Mouse (Mus musculus): Measurements from ENCODE around the gene A930018P22Rik. TPM values are rescaled to one million over a fixed set of nuclear protein-coding genes. Genes with fewer than 3 reads are reported as not detected.
"Not testable (repeated sequence)": the region's sequence is repeated elsewhere in the genome, so short reads cannot be mapped to it uniquely, and the experiment has no call there.

Gene A930018P22Rik
- polyA plus RNA-seq, 1 experiment from 2014 or later: 0.29 TPM

DNA sequence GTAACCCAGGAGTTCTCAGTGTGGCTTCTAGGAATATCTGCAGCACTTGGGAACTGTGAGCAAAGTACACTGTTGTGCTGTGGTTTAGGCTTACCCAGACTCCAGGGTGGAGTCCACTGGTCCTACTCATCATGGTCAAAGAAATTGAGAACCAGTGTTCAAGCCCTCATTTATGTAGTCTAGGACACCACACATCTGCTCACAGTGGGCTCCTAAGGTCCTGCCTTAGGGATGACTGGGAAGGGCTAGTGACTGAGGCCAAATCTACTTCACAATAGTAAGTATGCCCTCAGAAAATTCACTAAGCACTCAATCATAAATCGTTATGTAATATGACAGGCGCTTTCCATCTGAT lies 23.4 kb upstream of the A930018P22Rik start:
- ATAC-seq (replicated peaks; ENCODE audit: low FRiP score, low read depth) (no peak), DNase-seq (ENCODE audit: low spot score) (no peak)
- Histone ChIP-seq H3K4me3 (replicated peaks; ENCODE audit: low read depth, low read length) (no peak overlapping the region), H3K36me3 (ENCODE audit: insufficient read depth, low read length) (no peaks in the 10 kb centered on the region), H3K27ac (no peak overlapping the region), H3K27me3 (ENCODE audit: insufficient read depth, low read length) (no peaks in the 10 kb centered on the region), H3K9me3 (replicated peaks; ENCODE audit: low read length) (no peaks in the 10 kb centered on the region), H3K4me1 (replicated peaks; ENCODE audit: insufficient read depth, low read length) (no peaks in the 10 kb centered on the region), H3K4me2 (ENCODE audit: low read length) (no peak overlapping the region), H3K9ac (ENCODE audit: low read depth, low read length) (no peak overlapping the region)
- 94% methylated on average over 2 of the region's 2 CpGs for WGBS
- no peak for TF ChIP-seq CTCF (IDR thresholded peaks at IDR 0.05; ENCODE audit: low read depth)

DNA sequence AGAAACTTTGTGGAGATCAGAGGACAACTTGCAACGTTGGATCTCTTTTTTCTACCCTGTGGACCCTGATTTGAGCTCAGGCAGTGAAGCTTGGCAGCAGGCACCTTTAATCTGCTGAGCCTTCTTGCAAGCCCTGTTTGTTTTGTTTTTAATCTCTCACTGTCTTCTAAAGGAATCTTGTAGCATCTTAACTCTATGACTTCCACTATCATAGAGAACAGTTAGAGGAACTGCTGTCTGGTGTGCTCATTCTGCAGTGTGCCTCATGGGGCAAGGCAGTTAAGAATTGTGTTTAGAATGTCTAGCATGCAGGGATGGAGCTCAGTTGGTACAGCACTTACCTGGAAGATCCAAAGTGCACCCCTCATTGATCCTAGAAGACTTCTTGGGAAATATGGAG lies 22.6 kb upstream of the A930018P22Rik start:
- Histone ChIP-seq H3K9ac (ENCODE audit: low read depth, low read length) (no peak overlapping the region), H3K4me2 (ENCODE audit: low read length) (no peak overlapping the region), H3K27me3 (ENCODE audit: insufficient read depth, low read length) (no peaks in the 10 kb centered on the region), H3K4me1 (replicated peaks; ENCODE audit: insufficient read depth, low read length) (no peaks in the 10 kb centered on the region), H3K27ac (no peak overlapping the region), H3K36me3 (ENCODE audit: insufficient read depth, low read length) (no peaks in the 10 kb centered on the region), H3K4me3 (replicated peaks; ENCODE audit: low read depth, low read length) (no peak overlapping the region), H3K9me3 (replicated peaks; ENCODE audit: low read length) (no peaks in the 10 kb centered on the region)
- no peak for TF ChIP-seq CTCF (IDR thresholded peaks at IDR 0.05; ENCODE audit: low read depth)
- DNase-seq (ENCODE audit: low spot score) (no peak), ATAC-seq (replicated peaks; ENCODE audit: low FRiP score, low read depth) (no peak)
- WGBS: 56% methylated on average over 1 of the region's 1 CpGs

DNA sequence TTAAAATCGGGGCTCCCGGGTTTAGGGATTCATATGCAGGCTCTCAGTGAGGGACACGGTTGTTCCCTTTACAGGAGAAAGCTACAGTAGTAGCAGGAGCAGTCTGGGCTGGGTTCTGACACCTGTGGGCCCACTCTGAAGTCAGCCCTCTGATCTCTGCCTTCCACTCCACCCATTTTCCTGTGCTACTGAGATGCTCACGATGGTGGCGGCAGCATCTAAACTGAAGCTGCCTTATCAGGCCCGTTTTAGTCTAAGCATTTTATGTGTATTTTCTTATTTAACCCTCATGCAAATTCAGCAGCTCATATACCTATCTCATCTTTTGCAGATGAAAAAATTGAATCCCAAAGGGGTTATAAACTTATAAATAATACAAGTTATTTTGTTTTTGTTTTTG lies 17.8 kb upstream of the A930018P22Rik start:
- ATAC-seq (replicated peaks; ENCODE audit: low FRiP score, low read depth): no peak
- Histone ChIP-seq H3K27ac (no peak overlapping the region), H3K4me1 (replicated peaks; ENCODE audit: insufficient read depth, low read length) (no peaks in the 10 kb centered on the region), H3K9ac (ENCODE audit: low read depth, low read length) (no peak overlapping the region), H3K9me3 (replicated peaks; ENCODE audit: low read length) (no peaks in the 10 kb centered on the region), H3K27me3 (ENCODE audit: insufficient read depth, low read length) (no peaks in the 10 kb centered on the region), H3K36me3 (ENCODE audit: insufficient read depth, low read length) (no peaks in the 10 kb centered on the region), H3K4me2 (ENCODE audit: low read length) (no peak overlapping the region), H3K4me3 (replicated peaks; ENCODE audit: low read depth, low read length) (no peak overlapping the region)
- TF ChIP-seq CTCF (IDR thresholded peaks at IDR 0.05; ENCODE audit: low read depth): no peak
- no peak for DNase-seq (ENCODE audit: low spot score)
- 83% methylated on average over 6 of the region's 6 CpGs for WGBS

DNA sequence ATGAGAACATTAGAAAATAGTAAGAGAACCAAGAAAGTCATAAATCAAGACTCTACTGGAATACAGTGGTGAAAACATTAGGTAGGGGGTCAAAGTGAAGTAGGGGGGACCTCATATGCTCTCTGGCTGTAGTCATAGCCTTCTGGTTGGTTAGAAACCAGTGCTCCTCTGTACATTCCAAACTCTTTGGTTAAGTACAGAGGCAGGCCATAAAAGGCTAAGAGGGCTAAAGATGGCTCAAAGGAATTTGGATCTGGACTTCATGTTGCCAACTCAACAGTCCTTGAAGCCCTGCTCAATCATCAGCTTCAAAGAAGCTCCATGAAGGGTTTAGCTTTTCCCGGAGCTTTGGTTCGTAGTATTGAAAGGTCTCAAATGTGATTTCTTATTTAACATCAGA lies 13.5 kb upstream of the A930018P22Rik start:
- not testable (repeated sequence) for H3K36me3 ChIP-seq (ENCODE audit: insufficient read depth, low read length); H3K27me3 ChIP-seq (ENCODE audit: insufficient read depth, low read length); H3K4me1 ChIP-seq (replicated peaks; ENCODE audit: insufficient read depth, low read length); H3K9me3 ChIP-seq (replicated peaks; ENCODE audit: low read length); H3K27ac ChIP-seq; H3K9ac ChIP-seq (ENCODE audit: low read depth, low read length); ATAC-seq (replicated peaks; ENCODE audit: low FRiP score, low read depth); DNase-seq (ENCODE audit: low spot score); H3K4me3 ChIP-seq (replicated peaks; ENCODE audit: low read depth, low read length); H3K4me2 ChIP-seq (ENCODE audit: low read length)
- 85% methylated on average over 2 of the region's 2 CpGs for WGBS

DNA sequence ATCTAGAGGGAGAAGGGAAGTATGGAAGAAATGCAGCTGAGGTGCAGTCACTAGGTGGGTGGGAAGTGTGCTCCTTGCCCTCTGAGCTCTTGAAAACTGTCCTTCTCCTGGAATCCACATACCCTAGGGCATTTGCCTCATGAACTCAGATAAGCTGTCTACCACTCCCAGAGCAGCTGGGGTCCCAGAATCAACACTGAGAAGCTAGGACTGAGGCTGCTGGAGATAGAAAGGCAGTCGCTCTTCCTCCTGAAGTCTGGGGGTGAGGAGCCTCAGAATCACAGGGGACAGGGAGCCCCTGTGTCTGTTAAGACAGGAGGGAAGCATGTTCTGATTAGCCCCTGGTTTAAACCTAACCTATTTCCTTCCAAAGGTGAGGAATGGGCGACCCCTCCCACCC lies 13.0 kb upstream of the A930018P22Rik start:
- DNase-seq (ENCODE audit: low spot score) (no peak), ATAC-seq (replicated peaks; ENCODE audit: low FRiP score, low read depth) (no peak)
- no peak overlapping the region for H3K4me3 ChIP-seq (replicated peaks; ENCODE audit: low read depth, low read length)
- H3K27ac ChIP-seq: no peak overlapping the region
- WGBS: 68% methylated on average over 2 of the region's 2 CpGs
- no peaks in the 10 kb centered on the region for H3K9me3 ChIP-seq (replicated peaks; ENCODE audit: low read length)
- no peak overlapping the region for H3K4me2 ChIP-seq (ENCODE audit: low read length)
- no peaks in the 10 kb centered on the region for H3K27me3 ChIP-seq (ENCODE audit: insufficient read depth, low read length)
- no peak overlapping the region for H3K9ac ChIP-seq (ENCODE audit: low read depth, low read length)
- no peak for TF ChIP-seq CTCF (IDR thresholded peaks at IDR 0.05; ENCODE audit: low read depth)
- H3K36me3 ChIP-seq (ENCODE audit: insufficient read depth, low read length): no peaks in the 10 kb centered on the region
- H3K4me1 ChIP-seq (replicated peaks; ENCODE audit: insufficient read depth, low read length): no peaks in the 10 kb centered on the region

DNA sequence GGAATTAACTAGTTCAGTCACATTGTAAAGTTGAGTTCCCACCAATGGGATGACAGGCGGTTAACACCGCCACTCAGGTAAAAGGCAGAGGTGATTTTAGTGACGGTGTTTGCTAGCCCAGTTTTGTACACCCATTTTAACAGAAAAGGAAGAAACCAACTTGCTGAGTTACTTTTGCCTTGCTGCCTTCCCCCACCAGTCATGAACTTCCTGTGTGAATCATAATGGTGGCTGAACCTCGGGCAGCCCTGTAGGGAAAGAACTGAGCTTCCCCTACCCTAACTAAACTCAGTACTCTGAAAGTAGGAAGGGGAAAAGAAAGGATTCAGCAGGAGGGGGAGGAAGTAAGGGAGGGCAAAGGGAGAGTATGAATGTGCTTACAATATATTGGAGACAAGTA lies 12.5 kb upstream of the A930018P22Rik start:
- 74% methylated on average over 4 of the region's 4 CpGs for WGBS
- Histone ChIP-seq H3K9me3 (replicated peaks; ENCODE audit: low read length) (no peaks in the 10 kb centered on the region), H3K4me1 (replicated peaks; ENCODE audit: insufficient read depth, low read length) (no peaks in the 10 kb centered on the region), H3K36me3 (ENCODE audit: insufficient read depth, low read length) (no peaks in the 10 kb centered on the region), H3K4me2 (ENCODE audit: low read length) (no peak overlapping the region), H3K27me3 (ENCODE audit: insufficient read depth, low read length) (no peaks in the 10 kb centered on the region), H3K9ac (ENCODE audit: low read depth, low read length) (no peak overlapping the region), H3K27ac (no peak overlapping the region), H3K4me3 (replicated peaks; ENCODE audit: low read depth, low read length) (no peak overlapping the region)
- no peak for TF ChIP-seq CTCF (IDR thresholded peaks at IDR 0.05; ENCODE audit: low read depth)
- DNase-seq (ENCODE audit: low spot score) (no peak), ATAC-seq (replicated peaks; ENCODE audit: low FRiP score, low read depth) (no peak)

DNA sequence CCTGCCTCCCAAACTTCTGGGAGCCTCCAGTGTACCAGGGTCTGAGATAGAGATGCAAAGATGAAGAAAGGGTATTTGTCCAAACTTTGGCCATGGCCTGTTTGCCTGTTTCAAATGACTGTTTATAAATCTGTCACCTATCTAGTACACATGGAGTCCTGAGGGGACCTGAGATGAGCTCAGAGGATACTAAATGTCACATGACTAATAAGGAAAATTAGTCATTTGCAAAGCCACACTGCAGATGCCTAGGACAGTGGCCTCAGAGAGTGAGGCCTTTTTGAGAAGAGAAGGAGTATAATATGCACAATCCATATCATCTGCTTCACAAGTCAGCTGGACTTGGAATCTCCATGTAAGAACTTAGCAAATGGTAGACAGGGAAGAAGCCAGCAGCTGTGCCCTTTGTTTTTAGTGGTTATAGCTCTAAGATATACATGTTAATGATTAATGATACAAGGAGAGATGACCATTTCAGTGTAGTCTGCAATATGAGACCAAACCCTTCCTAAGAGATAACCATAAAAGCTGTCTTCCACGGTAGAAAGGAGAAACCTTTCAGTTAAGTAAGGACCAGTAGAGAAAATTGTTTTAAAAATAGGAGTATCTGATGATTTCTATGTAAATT lies 11.3 kb upstream of the A930018P22Rik start:
- H3K9me3 ChIP-seq (replicated peaks; ENCODE audit: low read length); H3K36me3 ChIP-seq (ENCODE audit: insufficient read depth, low read length); H3K4me1 ChIP-seq (replicated peaks; ENCODE audit: insufficient read depth, low read length); ATAC-seq (replicated peaks; ENCODE audit: low FRiP score, low read depth); H3K9ac ChIP-seq (ENCODE audit: low read depth, low read length); H3K4me3 ChIP-seq (replicated peaks; ENCODE audit: low read depth, low read length); H3K27ac ChIP-seq; DNase-seq (ENCODE audit: low spot score); H3K27me3 ChIP-seq (ENCODE audit: insufficient read depth, low read length); H3K4me2 ChIP-seq (ENCODE audit: low read length): not testable (repeated sequence)
- WGBS: no CpG with 5 or more reads among the region's 1 CpGs

DNA sequence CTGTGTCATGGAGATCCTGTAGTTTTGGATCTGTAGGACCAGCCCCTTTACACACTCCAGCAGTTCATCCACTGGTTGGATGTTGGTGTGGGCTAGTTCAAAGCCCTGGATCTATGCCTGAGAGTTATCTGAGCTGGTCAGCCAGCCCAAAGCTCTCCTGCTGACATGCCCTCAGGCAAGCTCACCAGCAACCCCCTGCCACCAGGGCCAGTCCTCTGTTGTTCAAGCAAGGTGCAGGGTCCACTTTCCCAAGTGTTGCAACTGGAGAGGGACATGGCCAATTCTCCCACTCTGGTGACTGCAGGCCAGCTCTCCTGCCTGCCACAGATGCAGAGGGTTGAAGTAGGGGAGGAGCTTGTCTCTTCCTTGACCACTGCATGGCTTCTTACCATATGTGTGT lies 9.0 kb upstream of the A930018P22Rik start:
- ATAC-seq (replicated peaks; ENCODE audit: low FRiP score, low read depth); H3K9ac ChIP-seq (ENCODE audit: low read depth, low read length); H3K4me3 ChIP-seq (replicated peaks; ENCODE audit: low read depth, low read length); H3K27me3 ChIP-seq (ENCODE audit: insufficient read depth, low read length); H3K27ac ChIP-seq; H3K9me3 ChIP-seq (replicated peaks; ENCODE audit: low read length); H3K36me3 ChIP-seq (ENCODE audit: insufficient read depth, low read length); H3K4me2 ChIP-seq (ENCODE audit: low read length); DNase-seq (ENCODE audit: low spot score); H3K4me1 ChIP-seq (replicated peaks; ENCODE audit: insufficient read depth, low read length): not testable (repeated sequence)
